Mouse (Mus musculus): Measurements from ENCODE around the gene Rpap1. TPM values are rescaled to one million over a fixed set of nuclear protein-coding genes. Genes with fewer than 3 reads are reported as not detected.

Rpap1 gene
- total RNA-seq, 2 experiments from 2014 or later = 3.9 to 5.0 TPM

GRCm38 (mm10) chr2:119799181-119799960 is 12.0 kb upstream of the Rpap1 start:
- ATAC-seq (ENCODE audit: poor library complexity, severe bottlenecking) = peak; percentile 42

- no peak for ATAC-seq (ENCODE audit: poor library complexity, severe bottlenecking)
These were observed 11.1 kb upstream of the Rpap1 start for GRCm38 (mm10) chr2:119798246-119798927.

- no peak for ATAC-seq (ENCODE audit: poor library complexity, severe bottlenecking)
These were observed 10.0 kb upstream of the Rpap1 start, which contains the start of gene Tyro3 for GRCm38 (mm10) chr2:119797279-119797783. TSS of gene Tyro3 (plus strand) at chr2:119797733.

DNA sequence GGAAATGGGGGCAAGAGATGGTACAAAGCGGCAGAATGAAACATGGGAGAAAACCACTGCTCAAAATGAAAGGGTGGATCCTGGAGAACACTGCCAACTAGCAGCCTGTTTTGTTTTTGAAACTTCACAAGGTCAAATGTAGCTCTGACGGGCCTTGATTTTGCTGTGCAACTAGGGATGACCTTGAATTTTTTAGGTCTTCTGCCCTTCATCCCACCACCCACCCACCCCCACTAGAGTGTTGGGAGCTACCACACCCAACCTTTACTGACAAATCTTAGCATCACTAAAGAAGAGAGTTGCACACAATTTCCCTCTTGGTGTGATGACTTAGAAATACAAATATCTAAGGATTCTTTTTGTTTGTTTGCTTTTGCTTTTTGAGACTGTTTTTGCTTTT is 2.7 kb upstream of the Rpap1 start:
- ATAC-seq (ENCODE audit: poor library complexity, severe bottlenecking) = no peak

DNA sequence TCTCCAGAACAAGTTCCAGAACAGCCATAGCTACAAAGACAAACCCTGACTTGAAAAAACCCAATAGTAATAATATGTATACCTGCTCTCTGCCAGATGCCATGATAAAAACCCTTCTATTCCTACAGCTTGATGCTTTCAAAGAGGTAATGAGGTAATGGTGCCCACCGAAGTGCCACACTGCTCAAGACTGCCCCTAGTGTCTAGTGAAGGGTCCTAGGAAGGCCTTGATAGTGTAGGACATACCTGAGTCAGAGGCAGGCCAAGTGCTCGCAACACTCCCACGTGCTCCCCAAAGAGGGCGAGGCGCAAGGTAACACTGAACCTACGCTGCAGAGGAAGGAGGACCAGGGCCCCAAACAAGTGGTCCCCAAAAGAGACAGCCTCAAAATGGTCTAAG is 20.1 kb downstream of the Rpap1 start:
- no peak for ATAC-seq (ENCODE audit: poor library complexity, severe bottlenecking)

DNA sequence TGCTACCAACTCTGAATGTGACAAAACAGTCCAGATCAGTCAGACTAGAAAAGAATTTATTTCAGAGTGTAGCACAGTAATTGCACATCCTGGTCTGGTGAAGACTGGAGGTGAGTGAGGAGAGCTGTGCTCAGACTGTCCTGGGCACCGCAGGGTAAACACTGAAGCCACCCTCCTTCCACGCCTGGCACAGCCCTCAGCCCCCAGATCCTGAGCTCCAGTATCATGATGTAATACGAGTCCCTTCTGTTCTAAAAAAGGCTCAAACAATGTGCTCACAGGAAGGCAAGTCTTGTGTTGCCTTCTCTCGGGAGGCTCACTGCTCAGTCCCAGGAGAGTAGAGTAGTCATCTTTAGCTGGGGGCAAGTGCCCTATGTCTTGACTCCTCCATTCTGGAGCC is 23.4 kb downstream of the Rpap1 start:
- ATAC-seq (ENCODE audit: poor library complexity, severe bottlenecking) = no peak

GRCm38 (mm10) chr2:119762276-119762675 is 25.1 kb downstream of the Rpap1 start:
- ATAC-seq (ENCODE audit: poor library complexity, severe bottlenecking) = no peak

GRCm38 (mm10) chr2:119760251-119760650 is 27.1 kb downstream of the Rpap1 start, which contains the start of gene Ltk:
TSS of gene Ltk (minus strand) at chr2:119760431.
- no peak for ATAC-seq (ENCODE audit: poor library complexity, severe bottlenecking)

- peak; percentile 9; the same call in 1 of the 2 replicates for ATAC-seq (ENCODE audit: poor library complexity, severe bottlenecking)
These were observed 28.2 kb downstream of the Rpap1 start for GRCm38 (mm10) chr2:119758844-119759835.

GRCm38 (mm10) chr2:119758101-119758843 is 29.1 kb downstream of the Rpap1 start:
- ATAC-seq (ENCODE audit: poor library complexity, severe bottlenecking) = peak; percentile 39

DNA sequence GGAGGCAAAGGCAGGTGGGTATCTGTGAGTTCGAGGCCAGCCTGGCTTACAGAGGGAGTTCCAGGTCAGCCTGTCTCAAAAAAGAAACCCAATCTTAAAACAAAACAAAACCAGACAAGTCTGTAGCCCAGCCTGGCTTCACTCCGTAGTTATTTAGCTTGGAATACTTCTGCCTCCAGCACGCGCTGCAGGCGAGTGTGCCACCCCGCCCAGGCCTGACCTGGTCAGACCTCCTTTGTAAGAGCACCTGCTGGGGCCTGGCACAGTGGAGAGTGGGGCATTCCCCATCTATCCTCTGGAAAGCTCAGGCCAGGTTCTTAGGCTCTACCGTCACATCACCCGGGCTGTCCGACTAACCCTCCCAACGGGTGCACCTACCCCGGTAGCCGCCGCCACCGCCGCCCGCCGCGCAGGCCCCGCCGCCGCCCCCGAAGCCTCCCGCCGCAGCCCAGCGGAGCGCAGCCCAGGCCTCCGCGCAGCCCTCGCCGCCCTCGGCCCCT is 29.7 kb downstream of the Rpap1 start:
- 0 out of 2 replicates have a peak, but pooled peaks have one; percentile 7 for ATAC-seq (ENCODE audit: poor library complexity, severe bottlenecking)

- no peak for ATAC-seq (ENCODE audit: poor library complexity, severe bottlenecking)
These were observed 38.1 kb downstream of the Rpap1 start for GRCm38 (mm10) chr2:119749260-119749659.

GRCm38 (mm10) chr2:119747554-119747953 is 39.8 kb downstream of the Rpap1 start:
- no peak for ATAC-seq (ENCODE audit: poor library complexity, severe bottlenecking)

DNA sequence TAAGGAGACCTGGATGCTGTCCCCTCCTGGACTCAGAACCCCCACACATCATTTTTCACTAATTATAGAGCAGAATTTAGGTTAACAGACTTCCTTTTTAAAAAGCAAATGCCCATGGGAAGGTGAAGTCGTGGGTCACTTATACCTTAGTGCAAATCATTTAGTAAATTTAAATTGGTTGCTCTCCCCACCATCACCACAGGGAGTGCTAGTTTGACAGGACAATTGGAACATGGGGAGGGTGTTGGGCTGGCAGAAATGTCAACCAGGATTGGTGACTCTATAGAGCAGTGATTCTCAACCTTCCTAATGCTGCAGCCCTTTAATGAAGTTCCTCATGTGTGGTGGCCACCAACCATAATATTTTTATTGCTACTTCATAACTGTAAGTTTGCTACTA is 42.1 kb downstream of the Rpap1 start:
- ATAC-seq (ENCODE audit: poor library complexity, severe bottlenecking) = no peak

- peak; percentile 13; the same call in 1 of the 2 replicates for ATAC-seq (ENCODE audit: poor library complexity, severe bottlenecking)
These were observed 42.9 kb downstream of the Rpap1 start for GRCm38 (mm10) chr2:119744163-119745111.

DNA sequence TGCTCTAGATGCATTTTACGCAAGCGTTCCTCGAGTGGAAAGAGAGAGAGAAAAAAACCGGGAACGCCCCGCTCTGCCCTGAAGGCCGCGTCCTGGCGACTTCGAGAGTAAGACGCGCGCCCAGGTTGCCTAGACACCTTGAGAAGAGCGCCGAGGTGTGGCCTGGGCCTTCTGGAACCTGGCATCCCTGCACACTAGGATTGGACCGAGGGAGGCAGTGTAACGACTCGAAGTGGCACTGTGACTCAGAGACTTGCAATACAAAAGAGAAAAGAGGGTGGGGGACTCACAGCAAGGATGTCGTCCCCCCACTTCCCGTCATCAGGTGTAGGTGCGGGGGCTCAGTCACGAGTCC is 43.6 kb downstream of the Rpap1 start:
- no peak for ATAC-seq (ENCODE audit: poor library complexity, severe bottlenecking)

GRCm38 (mm10) chr2:119743176-119743807 is 44.0 kb downstream of the Rpap1 start:
- ATAC-seq (ENCODE audit: poor library complexity, severe bottlenecking) = no peak

All from megakaryocyte, adult 5-6 weeks (primary cell).